15 mouse cellular contexts compared by ENCODE assay signal in genomic region chr9:69146937-69147336, GRCm38 (mm10).
DNase-seq lines count a peak whose midpoint lies in the region; TF ChIP-seq lines count a peak whose summit lies in the region.
"Had no signal": no experiment of that assay in that cellular context is flagged by ENCODE, and none has a peak within 500 bp of the region (broad histone marks: within the 10 kb centered on the region; RNA-seq: fewer than 3 reads in every experiment).

No protein-coding gene starts in this region.

- no peaks in the 10 kb centered on the region for H3K27me3 ChIP-seq in E14TG2a.4 (ENCODE audit: insufficient read depth, low read length)
- H3K27me3 ChIP-seq: neural tube, embryonic 15.5 days had no signal

- H3K27ac ChIP-seq in layer of hippocampus, adult 2 months: no peak overlapping the region
- H3K27ac ChIP-seq: hindbrain, embryonic 14.5 days; limb, embryonic 12.5 days; neural tube, embryonic 15.5 days had no signal

- no peaks in the 10 kb centered on the region for H3K36me3 ChIP-seq in E14TG2a.4 (ENCODE audit: insufficient read depth, low read length)
- H3K36me3 ChIP-seq: limb, embryonic 12.5 days; neural tube, embryonic 15.5 days had no signal

- peak; percentile 66 for TF ChIP-seq CTCF in layer of hippocampus, adult 2 months (conservative IDR thresholded peaks at IDR 0.05)
- TF ChIP-seq CTCF in E14TG2a.4 (conservative IDR thresholded peaks at IDR 0.05; ENCODE audit: low read length): peak; percentile 74
- TF ChIP-seq CTCF in brain, embryonic 14.5 days (IDR thresholded peaks at IDR 0.05; ENCODE audit: borderline replicate concordance, extremely low read depth, insufficient read depth, insufficient read length): peak; percentile 8; the same call in 1 of the 2 replicates

- no peak for DNase-seq in layer of hippocampus, adult 2 months (ENCODE audit: low spot score in 2 of 2)
- no peak for DNase-seq in layer of hippocampus, postnatal 36 days
- peak; percentile 13 for DNase-seq in 3T3-L1 (ENCODE audit: low read depth, low spot score)
- no peak for DNase-seq in brain, embryonic 14.5 days (ENCODE audit: low read depth)
- DNase-seq in frontal cortex, postnatal 25 days (ENCODE audit: low spot score in 2 of 2): no peak
- no peak for DNase-seq in retina, embryonic 14.5 days (ENCODE audit: low spot score)
- DNase-seq in urinary bladder, postnatal 10 days (ENCODE audit: low spot score): no peak
- DNase-seq: cerebellum, adult 11-12 months; kidney, adult 8-10 months; retina, postnatal 1 day; thymus, adult 2 months had no signal

- no peak for TF ChIP-seq POLR2A in brain, embryonic 14.5 days (IDR thresholded peaks at IDR 0.05; ENCODE audit: borderline replicate concordance, extremely low read depth, insufficient read depth, insufficient read length, poor library complexity, severe bottlenecking)

- no peaks in the 10 kb centered on the region for H3K9me3 ChIP-seq in E14TG2a.4 (ENCODE audit: low read length)
- H3K9me3 ChIP-seq: neural tube, embryonic 15.5 days had no signal

- H3K4me3 ChIP-seq in layer of hippocampus, adult 2 months: no peak overlapping the region
- no peak overlapping the region for H3K4me3 ChIP-seq in E14TG2a.4 (replicated peaks; ENCODE audit: low read length)
- H3K4me3 ChIP-seq: limb, embryonic 12.5 days; neural tube, embryonic 15.5 days had no signal

- peaks cover 11% of the 10 kb centered on the region; the same call in 1 of the 2 replicates for H3K4me1 ChIP-seq in E14TG2a.4 (replicated peaks; ENCODE audit: low read depth, low read length)

Comparison
In these comparisons a context has a peak if more than half of its experiments do, and no peak if none do; other contexts are left out.
1. CTCF ChIP-seq: peak in every context shown above with its lines; median percentile 74 in E14TG2a.4; 66 in layer of hippocampus, adult 2 months; 8 in brain, embryonic 14.5 days.